Mouse (Mus musculus) midbrain, embryonic 14.5 days (tissue): ENCODE data around the gene Clk1. TPM values are rescaled to one million over a fixed set of nuclear protein-coding genes. Genes with fewer than 3 reads are reported as not detected.
"Not testable (repeated sequence)": the region's sequence is repeated elsewhere in the genome, so short reads cannot be mapped to it uniquely, and the experiment has no call there.

Experiments used
- ATAC-seq: fragments of 200-750 bp; cut with Nextera tagmentation; 2 replicates; pipeline ENCODE4 v1.8.0; 2017; ENCODE audit warnings: moderate number of reproducible peaks, moderate library complexity; ENCODE audit not compliant: low FRiP score, low TSS enrichment
- DNase-seq: peaks from one replicate; pipeline ENCODE4 v3.0.0-alpha.2; 2015
- H3K27ac ChIP-seq: fragments of 300-500 bp; sonication (generic); replicated peaks from 2 replicates; pipeline ENCODE4 v1.5.1; 2014; ENCODE audit warnings: mild to moderate bottlenecking, low read depth, low read length, moderate library complexity
- H3K27me3 ChIP-seq: fragments of 300-500 bp; sonication (generic); 2 replicates; pipeline ENCODE4 v1.6.1; 2014; ENCODE audit warnings: low read length, control low read depth, mixed read lengths; ENCODE audit not compliant: control insufficient read depth, insufficient read depth
- H3K36me3 ChIP-seq: fragments of 300-500 bp; sonication (generic); 2 replicates; pipeline ENCODE4 v1.6.1; 2014; ENCODE audit warnings: low read length, control low read depth; ENCODE audit not compliant: control insufficient read depth, insufficient read depth
- H3K4me1 ChIP-seq: fragments of 300-500 bp; sonication (generic); 2 replicates; pipeline ENCODE4 v1.6.1; 2014; ENCODE audit warnings: mild to moderate bottlenecking, antibody characterized with exemption, low read length, control low read depth; ENCODE audit not compliant: control insufficient read depth, insufficient read depth
- H3K4me2 ChIP-seq: fragments of 300-500 bp; sonication (generic); 2 replicates; pipeline ENCODE4 v1.6.1; 2014; ENCODE audit warnings: mild to moderate bottlenecking, low read length, moderate library complexity
- H3K4me3 ChIP-seq: fragments of 300-500 bp; sonication (generic); replicated peaks from 2 replicates; pipeline ENCODE4 v1.5.1; 2014; ENCODE audit warnings: low read depth, low read length
- H3K9ac ChIP-seq: fragments of 300-500 bp; sonication (generic); replicated peaks from 2 replicates; pipeline ENCODE4 v1.6.1; 2014; ENCODE audit warnings: mild to moderate bottlenecking, low read length, moderate library complexity
- H3K9me3 ChIP-seq: fragments of 300-500 bp; sonication (generic); 2 replicates; pipeline ENCODE4 v1.6.1; 2016; ENCODE audit warnings: low read length, control low read depth, mixed read lengths; ENCODE audit not compliant: control insufficient read depth
- WGBS: fragments of 180-500 bp; shearing (Covaris S2); extraction: QIAGEN DNeasy Blood & Tissue Kit; methylation state at CpG from one replicate; pipeline ENCODE4 v1.1.7; 2014; 5-methylcytosine and 5-hydroxymethylcytosine counted together
- polyA plus RNA-seq: library from polyadenylated mRNA; unstranded; fragments of >200 nt; fragmentation: Nextera tagmentation; extraction: Ambion mirVana; gene quantifications from 2 replicates; pipeline ENCODE4 v1.2.1, GENCODE M21; 2014

Clk1 gene
- polyA plus RNA-seq, 1 experiment from 2014 or later = 160 TPM

DNA sequence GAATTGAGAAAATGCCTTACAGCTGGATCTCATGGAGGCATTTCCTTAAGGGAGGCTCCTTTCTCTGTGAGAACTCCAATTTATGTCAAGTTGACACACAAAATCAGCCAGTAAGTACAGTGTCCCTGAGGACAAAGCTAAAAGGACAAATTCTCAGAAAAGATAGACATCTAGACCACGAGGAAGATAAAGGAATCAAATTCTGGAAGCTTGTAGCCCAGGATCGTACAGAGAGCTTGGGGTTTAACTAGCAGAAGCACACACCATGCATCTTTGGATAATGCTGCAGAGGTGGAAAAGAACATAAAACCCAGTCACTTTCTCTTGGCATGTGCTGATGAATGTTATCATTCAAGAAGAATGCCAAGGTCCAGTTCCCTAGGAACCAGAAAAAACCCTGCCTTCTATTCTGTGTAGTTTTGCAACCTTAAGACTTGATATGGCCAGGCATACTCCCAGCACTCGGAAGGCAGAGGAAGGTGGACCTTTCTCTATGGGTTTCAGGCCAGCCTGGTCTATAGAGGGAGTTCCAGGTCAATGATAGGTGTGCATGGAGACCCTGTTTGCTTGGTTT lies 48.2 kb downstream of the Clk1 start:
- Histone ChIP-seq H3K27me3 (no peaks in the 10 kb centered on the region), H3K4me3 (no peak overlapping the region), H3K9me3 (no peaks in the 10 kb centered on the region), H3K9ac (no peak overlapping the region), H3K36me3 (no peaks in the 10 kb centered on the region), H3K4me1 (no peaks in the 10 kb centered on the region), H3K27ac (no peak overlapping the region), H3K4me2 (no peak overlapping the region)
- DNase-seq = no peak
- ATAC-seq = no peak
- WGBS = 78% methylated on average over 3 of the region's 3 CpGs

DNA sequence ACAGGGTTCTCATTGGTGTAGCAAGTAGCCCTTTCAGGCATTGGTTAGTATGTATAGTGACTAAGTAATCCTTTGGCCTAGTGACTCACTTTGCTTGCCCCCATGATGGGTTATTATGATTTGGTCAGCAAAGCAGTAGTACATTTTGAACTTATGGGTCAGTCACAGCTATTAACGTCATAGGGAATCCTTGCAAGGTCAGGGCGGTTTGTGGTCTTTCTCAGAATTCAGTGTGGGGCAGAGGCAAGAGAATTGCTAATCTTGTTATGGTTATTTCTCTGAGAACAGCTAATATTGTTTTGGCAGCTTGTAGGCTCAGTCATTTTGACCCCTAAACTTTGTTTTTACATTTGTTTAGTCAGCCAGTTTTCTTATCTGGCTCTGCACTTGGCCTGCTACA lies 49.6 kb downstream of the Clk1 start:
- not testable (repeated sequence) for DNase-seq, H3K9me3 ChIP-seq, H3K4me2 ChIP-seq, H3K9ac ChIP-seq, H3K27me3 ChIP-seq, H3K4me1 ChIP-seq, H3K36me3 ChIP-seq, ATAC-seq, H3K27ac ChIP-seq, H3K4me3 ChIP-seq
- 82% methylated on average over 2 of the region's 2 CpGs for WGBS

DNA sequence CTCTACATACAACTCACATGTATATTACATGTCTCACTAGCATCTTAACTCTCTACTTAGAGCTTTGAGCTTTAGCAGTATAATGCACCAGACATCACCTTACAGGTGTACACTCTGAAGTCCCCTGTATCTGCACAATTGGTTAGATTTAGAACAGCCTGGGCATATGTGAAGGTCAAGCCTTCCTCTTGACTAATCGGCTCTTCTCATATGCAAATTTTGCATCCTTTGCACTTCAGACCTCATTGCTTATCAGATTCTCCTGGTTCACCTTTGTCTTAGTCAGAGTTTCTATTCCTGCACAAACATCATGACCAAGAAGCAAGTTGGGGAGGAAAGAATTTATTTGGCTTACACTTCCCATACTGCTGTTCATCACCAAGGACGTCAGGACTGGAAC lies 54.1 kb downstream of the Clk1 start:
- DNase-seq = no peak
- no peaks in the 10 kb centered on the region for H3K27me3 ChIP-seq
- no peaks in the 10 kb centered on the region for H3K36me3 ChIP-seq
- H3K9me3 ChIP-seq = no peaks in the 10 kb centered on the region
- H3K27ac ChIP-seq = no peak overlapping the region
- no peak overlapping the region for H3K9ac ChIP-seq
- WGBS = 83% methylated on average over 2 of the region's 2 CpGs
- H3K4me1 ChIP-seq = no peaks in the 10 kb centered on the region
- H3K4me3 ChIP-seq = no peak overlapping the region
- H3K4me2 ChIP-seq = no peak overlapping the region
- ATAC-seq = no peak

DNA sequence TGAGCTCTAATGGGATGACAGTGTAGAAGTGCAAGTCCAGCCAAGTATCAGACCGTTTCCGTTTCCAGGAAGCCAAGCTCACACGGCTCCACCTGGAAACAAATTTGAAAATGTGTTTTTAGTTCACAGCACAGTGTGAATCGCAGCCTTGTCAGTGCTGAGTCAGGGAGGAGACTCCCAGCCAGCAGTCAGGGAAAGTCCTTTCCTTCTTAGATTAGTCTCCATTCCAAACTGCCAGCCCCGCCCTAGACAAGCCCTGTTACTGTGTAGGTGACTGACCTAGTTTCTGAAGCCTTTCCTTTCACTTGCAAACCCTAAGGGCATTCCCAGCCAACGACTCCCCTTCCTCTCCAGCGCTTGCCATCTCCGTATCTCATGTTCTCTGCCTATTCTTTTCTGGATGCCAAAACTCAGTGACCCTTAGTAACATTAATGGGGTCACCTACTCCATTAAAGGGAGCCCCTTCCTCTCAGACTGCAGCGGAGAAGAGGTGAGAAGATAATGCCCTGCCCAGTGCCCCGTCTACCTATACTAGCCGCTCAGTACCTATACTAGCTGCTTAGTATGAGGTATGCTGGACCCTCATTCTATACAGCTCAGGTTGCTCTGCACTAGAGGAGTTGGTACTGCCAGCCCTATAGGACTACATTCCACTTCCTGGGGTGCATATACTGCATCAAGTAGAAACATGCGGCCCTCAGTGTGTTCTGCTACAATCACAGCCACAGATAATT lies 57.0 kb downstream of the Clk1 start:
- Histone ChIP-seq H3K9me3 (no peaks in the 10 kb centered on the region), H3K9ac (no peak overlapping the region), H3K4me3 (no peak overlapping the region), H3K36me3 (no peaks in the 10 kb centered on the region), H3K27me3 (no peaks in the 10 kb centered on the region), H3K27ac (no peak overlapping the region), H3K4me1 (no peaks in the 10 kb centered on the region), H3K4me2 (no peak overlapping the region)
- ATAC-seq (no peak), DNase-seq (no peak)
- WGBS = 87% methylated on average over 12 of the region's 12 CpGs

DNA sequence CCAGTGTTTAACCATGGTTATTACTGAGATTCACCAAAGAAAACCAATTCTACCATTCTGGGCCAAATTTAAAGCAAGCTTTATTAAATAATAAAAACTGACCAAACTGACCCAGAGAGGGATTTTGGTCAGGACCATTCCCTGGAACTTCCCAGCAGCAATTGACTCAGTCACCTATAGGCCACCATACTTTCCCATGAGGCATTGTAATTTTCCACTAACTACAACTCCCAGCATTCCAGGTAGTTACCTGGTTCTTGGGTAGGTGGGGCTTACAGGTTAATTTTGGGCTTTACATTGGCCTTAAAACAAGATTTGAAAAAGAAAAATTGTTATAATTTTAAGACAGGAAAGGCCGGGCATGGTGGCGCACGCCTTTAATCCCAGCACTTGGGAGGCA lies 58.0 kb downstream of the Clk1 start:
- H3K27ac ChIP-seq = no peak overlapping the region
- no peaks in the 10 kb centered on the region for H3K9me3 ChIP-seq
- no peaks in the 10 kb centered on the region for H3K4me1 ChIP-seq
- H3K4me3 ChIP-seq = no peak overlapping the region
- no peak for ATAC-seq
- no peak overlapping the region for H3K4me2 ChIP-seq
- 93% methylated on average over 3 of the region's 3 CpGs for WGBS
- H3K36me3 ChIP-seq = no peaks in the 10 kb centered on the region
- H3K27me3 ChIP-seq = no peaks in the 10 kb centered on the region
- DNase-seq = no peak
- no peak overlapping the region for H3K9ac ChIP-seq

DNA sequence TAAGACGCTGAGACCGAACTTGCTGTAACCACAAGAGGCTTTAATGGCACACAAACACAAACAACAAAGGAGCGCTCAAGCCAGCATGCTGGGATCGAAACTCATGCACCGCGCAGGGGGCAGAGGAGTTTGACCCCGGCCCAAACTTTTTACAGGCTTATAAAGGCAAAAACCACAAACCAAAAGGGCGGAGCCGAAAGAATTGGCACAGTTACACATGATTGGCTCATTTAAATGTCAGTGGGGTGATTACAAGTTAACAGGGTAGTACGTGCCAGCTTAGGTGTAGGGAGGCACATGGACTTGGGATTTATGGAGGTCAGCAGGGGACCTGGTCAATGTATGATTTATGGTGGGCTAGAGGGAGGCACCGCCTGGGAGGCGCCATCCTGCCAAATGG lies 59.3 kb downstream of the Clk1 start:
- Histone ChIP-seq H3K27ac (no peak overlapping the region), H3K9me3 (no peaks in the 10 kb centered on the region), H3K4me1 (no peaks in the 10 kb centered on the region), H3K9ac (no peak overlapping the region), H3K27me3 (no peaks in the 10 kb centered on the region), H3K4me2 (no peak overlapping the region), H3K36me3 (no peaks in the 10 kb centered on the region), H3K4me3 (no peak overlapping the region)
- WGBS = 81% methylated on average over 12 of the region's 12 CpGs
- ATAC-seq (no peak), DNase-seq (no peak)

DNA sequence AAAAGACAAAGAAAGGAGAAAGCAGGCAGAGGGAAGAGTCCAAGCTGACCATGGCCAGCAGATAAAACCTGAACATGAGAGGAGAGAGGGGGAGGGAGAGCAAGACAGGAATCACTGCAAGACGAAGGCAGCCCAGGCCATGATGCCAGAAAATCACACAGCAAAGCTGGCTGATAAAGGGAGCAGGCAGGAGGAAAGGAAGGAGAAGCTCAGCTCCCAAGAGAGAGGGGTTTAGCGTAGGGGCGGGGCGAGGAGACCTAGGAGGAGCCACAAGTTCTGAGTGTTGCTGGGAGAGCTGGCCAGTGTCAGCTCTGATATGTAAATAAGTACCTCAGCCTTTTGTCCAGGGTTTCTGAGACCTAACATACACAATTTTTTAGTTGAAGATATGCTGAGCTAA lies 61.6 kb downstream of the Clk1 start:
- DNase-seq (no peak), ATAC-seq (no peak)
- no peaks in the 10 kb centered on the region for H3K36me3 ChIP-seq
- no peak overlapping the region for H3K4me3 ChIP-seq
- H3K27me3 ChIP-seq = no peaks in the 10 kb centered on the region
- no peaks in the 10 kb centered on the region for H3K4me1 ChIP-seq
- no peak overlapping the region for H3K9ac ChIP-seq
- no peaks in the 10 kb centered on the region for H3K9me3 ChIP-seq
- 55% methylated on average over 4 of the region's 4 CpGs for WGBS
- no peak overlapping the region for H3K27ac ChIP-seq
- H3K4me2 ChIP-seq = no peak overlapping the region

Other genes starting within 250 kb of the Clk1 start
- 0.08 and 0.27 TPM in 2 replicates for gene Aox4, start 213.7 kb downstream of the Clk1 start, polyA plus RNA-seq
- gene Aox2, start 145.7 kb downstream of the Clk1 start, polyA plus RNA-seq = 0.04 TPM in 1 of 2 replicates, not detected in the other
- 340 and 468 TPM in 2 replicates for gene Bzw1, start 31.2 kb downstream of the Clk1 start, polyA plus RNA-seq
- gene Nif3l1, start 21.1 kb upstream of the Clk1 start, polyA plus RNA-seq = 57.5 and 65.3 TPM in 2 replicates
- gene Ppil3, start 21.4 kb upstream of the Clk1 start, polyA plus RNA-seq = 54.3 and 55.0 TPM in 2 replicates
- gene Orc2, start 81.0 kb upstream of the Clk1 start, polyA plus RNA-seq = 17.5 and 26.6 TPM in 2 replicates
- gene Fam126b, start 162.3 kb upstream of the Clk1 start, polyA plus RNA-seq = 17.9 and 18.7 TPM in 2 replicates
- 174 and 210 TPM in 2 replicates for gene Ndufb3, start 162.3 kb upstream of the Clk1 start, polyA plus RNA-seq